In genomic region chr15:81408199-81408598, GRCm38 (mm10) we compare ENCODE assay signal across 31 mouse cellular contexts. TPM values are rescaled to one million over a fixed set of nuclear protein-coding genes. Genes with fewer than 3 reads are reported as not detected.
"Had no signal": no experiment of that assay in that cellular context is flagged by ENCODE, and none has a peak within 500 bp of the region (broad histone marks: within the 10 kb centered on the region; RNA-seq: fewer than 3 reads in every experiment).

Gene Dnajb7 (minus strand): TSS chr15:81408299.

- H3K4me1 ChIP-seq: heart, embryonic 10.5 days; heart, embryonic 12.5 days; heart, embryonic 13.5 days; heart, embryonic 15.5 days; hindbrain, embryonic 10.5 days; hindbrain, embryonic 12.5 days; hindbrain, embryonic 13.5 days; hindbrain, embryonic 15.5 days; intestine, embryonic 15.5 days; kidney, embryonic 15.5 days had no signal

- DNase-seq: heart, postnatal 10 days; heart, postnatal 14 days; heart, postnatal 36 days; heart, postnatal 4 days; kidney, adult 11 months; kidney, adult 18-20 months; kidney, adult 2 months; kidney, adult 8-10 months; kidney, adult 9 months; kidney, postnatal 10 days; kidney, postnatal 14 days; kidney, postnatal 25 days; kidney, postnatal 36 days; kidney, postnatal 4 days; layer of hippocampus, adult 9-11 months; layer of hippocampus, postnatal 36 days had no signal

- H3K36me3 ChIP-seq: heart, embryonic 15.5 days; hindbrain, embryonic 10.5 days; hindbrain, embryonic 12.5 days; hindbrain, embryonic 13.5 days; hindbrain, embryonic 15.5 days; intestine, embryonic 15.5 days; kidney, embryonic 15.5 days had no signal

- H3K27me3 ChIP-seq: heart, embryonic 12.5 days; heart, embryonic 13.5 days; heart, embryonic 15.5 days; hindbrain, embryonic 12.5 days; hindbrain, embryonic 13.5 days; hindbrain, embryonic 15.5 days; intestine, embryonic 15.5 days; kidney, embryonic 15.5 days had no signal

- H3K27ac ChIP-seq: heart, embryonic 10.5 days; heart, embryonic 13.5 days; heart, embryonic 15.5 days; hindbrain, embryonic 10.5 days; hindbrain, embryonic 12.5 days; hindbrain, embryonic 13.5 days; hindbrain, embryonic 14.5 days; hindbrain, embryonic 15.5 days; hindbrain, postnatal 0 days; intestine, embryonic 15.5 days; kidney, embryonic 15.5 days; kidney, postnatal 0 days; layer of hippocampus, adult 2 months had no signal

- H3K4me3 ChIP-seq: heart, embryonic 10.5 days; heart, embryonic 12.5 days; heart, embryonic 13.5 days; heart, embryonic 15.5 days; hindbrain, embryonic 10.5 days; hindbrain, embryonic 12.5 days; hindbrain, embryonic 13.5 days; hindbrain, embryonic 15.5 days; intestine, embryonic 15.5 days; kidney, embryonic 15.5 days; layer of hippocampus, adult 2 months had no signal

RNA-seq across cellular contexts. Expression of gene Dnajb7, which starts in this region (rescaled TPM):
- polyA plus RNA-seq: large intestine, adult 2 months had no signal
